Mouse (Mus musculus) natural killer cell, adult 2 months (primary cell): ENCODE measurements around the gene Cldn2.

ENCODE experiments used
- DNase-seq, 2 experiments: peaks; one replicate each; pipeline ENCODE4 v3.0.0; 2022; ENCODE audit warnings: low spot score in 2 of 2

The Cldn2 gene

GRCm38 (mm10) chrX:139807391-139807790 lies 6.8 kb downstream of the Cldn2 start:
- no peak for DNase-seq

- DNase-seq: no peak
Observed at GRCm38 (mm10) chrX:139808085-139808484, 7.5 kb downstream of the Cldn2 start.

GRCm38 (mm10) chrX:139808501-139808900 lies 7.9 kb downstream of the Cldn2 start:
- DNase-seq: no peak

- DNase-seq: peak; percentile 1 to 19
Observed at GRCm38 (mm10) chrX:139812636-139813298, 12.1 kb downstream of the Cldn2 start.

GRCm38 (mm10) chrX:139813299-139814002 lies 12.8 kb downstream of the Cldn2 start:
- no peak for DNase-seq

GRCm38 (mm10) chrX:139814018-139814635 lies 13.5 kb downstream of the Cldn2 start:
- peak; percentile 0 to 6 for DNase-seq

GRCm38 (mm10) chrX:139815201-139815600 lies 14.6 kb downstream of the Cldn2 start:
- no peak for DNase-seq

- no peak for DNase-seq
Observed at GRCm38 (mm10) chrX:139825402-139825801, 24.8 kb downstream of the Cldn2 start.

- DNase-seq: no peak
Observed at GRCm38 (mm10) chrX:139826926-139827325, 26.3 kb downstream of the Cldn2 start.

GRCm38 (mm10) chrX:139828363-139829092 lies 27.9 kb downstream of the Cldn2 start:
- DNase-seq: no peak

GRCm38 (mm10) chrX:139832464-139832863 lies 31.8 kb downstream of the Cldn2 start:
- DNase-seq: peak; percentile 33 to 37

- no peak for DNase-seq
Observed at GRCm38 (mm10) chrX:139839057-139839456, 38.4 kb downstream of the Cldn2 start.

- no peak for DNase-seq
Observed at GRCm38 (mm10) chrX:139841091-139841490, 40.5 kb downstream of the Cldn2 start.

- DNase-seq: no peak
Observed at GRCm38 (mm10) chrX:139854795-139855194, 54.2 kb downstream of the Cldn2 start.

GRCm38 (mm10) chrX:139859402-139859801 lies 58.8 kb downstream of the Cldn2 start:
- no peak for DNase-seq
